Mouse (Mus musculus) E14TG2a.4 (cell line): ENCODE results near the gene Tub.

Experiments used
- H3K27me3 ChIP-seq: 2 replicates; pipeline ENCODE4 v1.6.1; 2014; ENCODE audit warnings: low read length, control low read depth; ENCODE audit not compliant: insufficient read depth
- H3K36me3 ChIP-seq: 2 replicates; pipeline ENCODE4 v1.6.1; 2014; ENCODE audit warnings: low read length, control low read depth; ENCODE audit not compliant: insufficient read depth
- H3K4me1 ChIP-seq: replicated peaks from 2 replicates; pipeline ENCODE4 v1.6.1; 2014; ENCODE audit warnings: low read depth, low read length, control low read depth
- H3K4me3 ChIP-seq: replicated peaks from 2 replicates; pipeline ENCODE4 v1.5.1; 2014; ENCODE audit warnings: mild to moderate bottlenecking, low read length
- H3K9me3 ChIP-seq: 2 replicates; pipeline ENCODE4 v1.6.1; 2014; ENCODE audit warnings: low read length, control low read depth
- CTCF ChIP-seq: conservative IDR thresholded peaks from 2 replicates; pipeline ENCODE4 v1.5.1; 2014; ENCODE audit warnings: low read length
- NANOG ChIP-seq: IDR thresholded peaks from 2 replicates; pipeline ENCODE4 v1.6.1; 2014; ENCODE audit warnings: borderline replicate concordance, low read length, mixed read lengths
- POU5F1 ChIP-seq: IDR thresholded peaks from 2 replicates; pipeline ENCODE4 v1.6.1; 2014; ENCODE audit warnings: low read length, borderline replicate concordance

Gene Tub

GRCm38 (mm10) chr7:108950312-108950761 is at the start of gene Tub:
TSS of gene Tub (plus strand) at chr7:108950338.
- no peak for TF ChIP-seq CTCF
- no peak for TF ChIP-seq POU5F1
- no peak for TF ChIP-seq NANOG
- peaks cover 11% of the 10 kb centered on the region for H3K36me3 ChIP-seq
- H3K9me3 ChIP-seq, result no peaks in the 10 kb centered on the region
- H3K4me1 ChIP-seq, result peaks cover 40% of the 10 kb centered on the region
- H3K27me3 ChIP-seq, result peaks cover 43% of the 10 kb centered on the region
- peak within 1 kb of the TSS; percentile 82 for H3K4me3 ChIP-seq

GRCm38 (mm10) chr7:108903969-108904368 is 46.2 kb upstream of the Tub start:
- no peak for TF ChIP-seq CTCF
- no peak for TF ChIP-seq POU5F1
- TF ChIP-seq NANOG, result no peak
- no peaks in the 10 kb centered on the region for H3K4me1 ChIP-seq
- no peaks in the 10 kb centered on the region for H3K27me3 ChIP-seq
- no peaks in the 10 kb centered on the region for H3K36me3 ChIP-seq
- no peak overlapping the region for H3K4me3 ChIP-seq
- no peaks in the 10 kb centered on the region for H3K9me3 ChIP-seq

- H3K4me3 ChIP-seq, result no peak overlapping the region
- H3K4me1 ChIP-seq, result peaks cover 5% of the 10 kb centered on the region; the same call in 1 of the 2 replicates
- no peaks in the 10 kb centered on the region for H3K27me3 ChIP-seq
- TF ChIP-seq CTCF (no peak), NANOG (no peak), POU5F1 (no peak)
- no peaks in the 10 kb centered on the region for H3K36me3 ChIP-seq
- H3K9me3 ChIP-seq, result peaks cover 4% of the 10 kb centered on the region; the same call in 1 of the 2 replicates
Measured at GRCm38 (mm10) chr7:108927043-108927442, 23.1 kb upstream of the Tub start.

GRCm38 (mm10) chr7:108928280-108929188 is 21.6 kb upstream of the Tub start:
- no peak for TF ChIP-seq NANOG
- no peak for TF ChIP-seq CTCF
- no peak for TF ChIP-seq POU5F1
- Histone ChIP-seq H3K27me3 (no peaks in the 10 kb centered on the region), H3K4me3 (no peak overlapping the region), H3K9me3 (peaks cover 4% of the 10 kb centered on the region; the same call in 1 of the 2 replicates), H3K4me1 (peaks cover 5% of the 10 kb centered on the region; the same call in 1 of the 2 replicates), H3K36me3 (no peaks in the 10 kb centered on the region)

GRCm38 (mm10) chr7:108929726-108930393 is 20.3 kb upstream of the Tub start, which contains the start of gene Nlrp10:
TSS of gene Nlrp10 (minus strand) at chr7:108930178.
- H3K36me3 ChIP-seq, result peaks cover under 1% of the 10 kb centered on the region; the same call in 1 of the 2 replicates
- peaks cover 6% of the 10 kb centered on the region; the same call in 1 of the 2 replicates for H3K9me3 ChIP-seq
- no peaks in the 10 kb centered on the region for H3K27me3 ChIP-seq
- H3K4me3 ChIP-seq, result no peak within 1 kb of the TSS
- TF ChIP-seq NANOG (no peak), CTCF (no peak), POU5F1 (no peak)
- peaks cover 5% of the 10 kb centered on the region; the same call in 1 of the 2 replicates for H3K4me1 ChIP-seq

GRCm38 (mm10) chr7:108933794-108934731 is 16.1 kb upstream of the Tub start, which contains the start of gene Eif3f:
TSS of gene Eif3f (plus strand) at chr7:108934417.
- no peak for TF ChIP-seq POU5F1
- TF ChIP-seq CTCF, result peak; percentile 78
- no peak for TF ChIP-seq NANOG
- H3K36me3 ChIP-seq, result peaks cover 42% of the 10 kb centered on the region
- H3K4me1 ChIP-seq, result peaks cover 9% of the 10 kb centered on the region; the same call in 1 of the 2 replicates
- H3K27me3 ChIP-seq, result no peaks in the 10 kb centered on the region
- H3K4me3 ChIP-seq, result peak within 1 kb of the TSS; percentile 95
- H3K9me3 ChIP-seq, result peaks cover 43% of the 10 kb centered on the region

- peak overlapping the region; percentile 95 for H3K4me3 ChIP-seq
- peaks cover 51% of the 10 kb centered on the region for H3K9me3 ChIP-seq
Measured at GRCm38 (mm10) chr7:108934836-108935235, 15.3 kb upstream of the Tub start.

More at GRCm38 (mm10) chr7:108934836-108935235, 15.3 kb upstream of the Tub start:
- no peaks in the 10 kb centered on the region for H3K27me3 ChIP-seq
- H3K4me1 ChIP-seq, result peaks cover 9% of the 10 kb centered on the region; the same call in 1 of the 2 replicates
- peaks cover 50% of the 10 kb centered on the region for H3K36me3 ChIP-seq
- TF ChIP-seq CTCF (no peak), POU5F1 (no peak), NANOG (no peak)
